In genomic region chr15:9376281-9376680, GRCm38 (mm10) we compare ENCODE assay signal across 19 mouse cellular contexts. TPM values are rescaled to one million over a fixed set of nuclear protein-coding genes. Genes with fewer than 3 reads are reported as not detected.
"Had no signal": no experiment of that assay in that cellular context is flagged by ENCODE, and none has a peak within 500 bp of the region (broad histone marks: within the 10 kb centered on the region; RNA-seq: fewer than 3 reads in every experiment).

No protein-coding gene starts in this region.

- H3K4me2 ChIP-seq: limb, embryonic 12.5 days; liver, embryonic 13.5 days; lung, embryonic 15.5 days; midbrain, embryonic 12.5 days; neural tube, embryonic 13.5 days had no signal

- H3K27ac ChIP-seq: left cerebral cortex, adult 2 months; limb, embryonic 12.5 days; liver, embryonic 13.5 days; lung, embryonic 15.5 days; midbrain, embryonic 12.5 days; neural tube, embryonic 13.5 days had no signal

- H3K27me3 ChIP-seq: limb, embryonic 12.5 days; liver, embryonic 13.5 days; lung, embryonic 15.5 days; midbrain, embryonic 12.5 days; neural tube, embryonic 13.5 days had no signal

- DNase-seq: kidney, postnatal 25 days; liver; liver, embryonic 13.5 days; liver, postnatal 0 days; retina, postnatal 1 day; right cerebral cortex, postnatal 4 days; spleen, adult 18-20 months; thymus, adult 18-20 months; thymus, postnatal 25 days had no signal

- ATAC-seq: liver, postnatal 0 days; midbrain, embryonic 16.5 days had no signal

- H3K4me3 ChIP-seq: left cerebral cortex, adult 2 months; limb, embryonic 12.5 days; liver, embryonic 13.5 days; lung, embryonic 15.5 days; midbrain, embryonic 12.5 days; neural tube, embryonic 13.5 days had no signal

- H3K36me3 ChIP-seq: limb, embryonic 12.5 days; liver, embryonic 13.5 days; lung, embryonic 15.5 days; midbrain, embryonic 12.5 days; neural tube, embryonic 13.5 days had no signal

- H3K4me1 ChIP-seq: limb, embryonic 12.5 days; liver, embryonic 13.5 days; lung, embryonic 15.5 days; midbrain, embryonic 12.5 days; neural tube, embryonic 13.5 days had no signal

- H3K9me3 ChIP-seq: limb, embryonic 12.5 days; liver, embryonic 13.5 days; lung, embryonic 15.5 days; midbrain, embryonic 12.5 days; neural tube, embryonic 13.5 days had no signal

- H3K9ac ChIP-seq: limb, embryonic 12.5 days; liver, embryonic 13.5 days; liver, postnatal 0 days; lung, embryonic 15.5 days; midbrain, embryonic 12.5 days; neural tube, embryonic 13.5 days had no signal

RNA-seq across cellular contexts. Expression of gene Ugt3a2, which starts 40.9 kb away (rescaled TPM):
- total RNA-seq: layer of hippocampus, postnatal 25 days; left cerebral cortex, adult 2 months; left cerebral cortex, postnatal 25 days; megakaryocyte-erythroid progenitor cell, adult 5-6 weeks had no signal
- polyA plus RNA-seq: limb, embryonic 12.5 days; lung, embryonic 15.5 days; midbrain, embryonic 12.5 days; midbrain, embryonic 16.5 days; neural tube, embryonic 13.5 days; stomach, embryonic 14.5 days had no signal

RNA-seq across cellular contexts. Expression of gene Capsl, which starts 59.5 kb away (rescaled TPM):
- total RNA-seq: megakaryocyte-erythroid progenitor cell, adult 5-6 weeks had no signal
